9 mouse cellular contexts compared by ENCODE assay signal in the genomic region with DNA sequence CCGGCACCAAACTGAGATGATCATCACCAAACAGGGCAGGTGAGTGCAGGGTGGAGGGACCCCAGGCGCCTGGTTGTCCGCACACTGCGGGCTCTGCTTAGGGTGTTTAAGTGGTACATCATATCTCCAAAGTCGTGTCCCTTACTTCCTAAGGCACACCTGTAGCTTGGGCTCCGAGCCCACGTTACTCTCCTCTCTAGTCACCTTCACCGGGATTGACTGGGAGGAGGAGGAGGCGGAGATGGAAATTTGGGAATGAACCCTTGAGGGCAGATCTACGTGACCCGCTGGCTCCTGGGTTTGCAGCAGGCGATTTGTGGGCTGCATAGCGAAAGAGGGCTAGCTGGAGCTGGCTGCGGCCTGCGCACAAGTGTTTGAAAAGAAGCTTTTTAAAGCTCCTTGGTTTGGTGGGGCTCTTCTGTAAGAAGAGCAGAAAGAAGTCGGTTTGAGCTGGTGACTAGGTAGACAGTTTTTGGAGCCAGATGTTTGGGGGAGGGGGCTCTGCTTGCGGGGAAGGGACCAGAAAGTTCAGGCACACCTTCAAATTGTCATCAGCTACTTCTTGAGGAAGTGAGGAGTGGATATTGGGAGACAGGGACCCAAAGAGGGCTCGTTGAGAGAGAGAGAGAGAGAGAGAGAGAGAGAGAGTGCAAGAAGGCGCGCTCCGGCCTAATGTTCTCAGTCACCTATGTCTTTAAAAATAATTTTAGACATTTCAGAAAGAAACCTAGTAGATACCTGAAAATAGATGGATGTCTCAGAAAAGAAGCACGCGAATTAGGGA. TPM values are rescaled to one million over a fixed set of nuclear protein-coding genes. Genes with fewer than 3 reads are reported as not detected.
DNase-seq lines count a peak whose midpoint lies in the region; ATAC-seq lines count a peak whose summit lies in the region.
"Had no signal": no experiment of that assay in that cellular context is flagged by ENCODE, and none has a peak within 500 bp of the region (broad histone marks: within the 10 kb centered on the region; RNA-seq: fewer than 3 reads in every experiment).

No protein-coding gene starts in this region.

- H3K4me3 ChIP-seq in lung, embryonic 15.5 days = peak overlapping the region; percentile 43; the same call in 1 of the 2 replicates
- H3K4me3 ChIP-seq in forebrain, embryonic 14.5 days (ENCODE audit: low read depth, low read length) = peak overlapping the region; percentile 47
- H3K4me3 ChIP-seq in limb, embryonic 13.5 days = peak overlapping the region; percentile 48
- H3K4me3 ChIP-seq in stomach, embryonic 14.5 days (ENCODE audit: low read depth, low read length) = no peak overlapping the region

- no peaks in the 10 kb centered on the region for H3K36me3 ChIP-seq in lung, embryonic 15.5 days
- H3K36me3 ChIP-seq in forebrain, embryonic 14.5 days (ENCODE audit: control insufficient read depth, insufficient read depth, low read length) = no peaks in the 10 kb centered on the region
- H3K36me3 ChIP-seq in limb, embryonic 13.5 days = no peaks in the 10 kb centered on the region
- no peaks in the 10 kb centered on the region for H3K36me3 ChIP-seq in stomach, embryonic 14.5 days (ENCODE audit: control insufficient read depth, insufficient read depth, low read length)

- no peak for DNase-seq in lung, adult 18-20 months
- DNase-seq in forebrain, embryonic 14.5 days (ENCODE audit: low spot score) = no peak
- no peak for DNase-seq in adipocyte (ENCODE audit: low spot score)

- ATAC-seq in lung, embryonic 15.5 days (ENCODE audit: borderline replicate concordance, extremely low read depth, low FRiP score, low TSS enrichment) = peak; percentile 20; the same call in 1 of the 2 replicates
- ATAC-seq in forebrain, embryonic 14.5 days = no peak
- no peak for ATAC-seq in limb, embryonic 13.5 days (ENCODE audit: low FRiP score, low read depth)
- no peak for ATAC-seq in stomach, embryonic 14.5 days (ENCODE audit: insufficient number of reproducible peaks, insufficient read depth, low FRiP score, low read depth)
- no peak for ATAC-seq in cerebellum, adult (ENCODE audit: insufficient number of reproducible peaks, low FRiP score, low TSS enrichment)
- no peak for ATAC-seq in monocyte, adult 5-6 weeks (replicated peaks; ENCODE audit: insufficient number of reproducible peaks, low FRiP score, low TSS enrichment, poor library complexity, severe bottlenecking)

- WGBS in lung, embryonic 15.5 days = 5% methylated on average over 23 of the region's 23 CpGs
- WGBS in forebrain, embryonic 14.5 days = 3% methylated on average over 23 of the region's 23 CpGs
- WGBS in limb, embryonic 13.5 days = 4% methylated on average over 23 of the region's 23 CpGs
- 3% methylated on average over 23 of the region's 23 CpGs for WGBS in stomach, embryonic 14.5 days

- H3K9ac ChIP-seq in lung, embryonic 15.5 days = no peak overlapping the region
- peak overlapping the region; percentile 68 for H3K9ac ChIP-seq in forebrain, embryonic 14.5 days (ENCODE audit: low read length)
- H3K9ac ChIP-seq in limb, embryonic 13.5 days = no peak overlapping the region
- no peak overlapping the region for H3K9ac ChIP-seq in stomach, embryonic 14.5 days (replicated peaks; ENCODE audit: low read depth, low read length)

- peaks cover 22% of the 10 kb centered on the region for H3K4me1 ChIP-seq in lung, embryonic 15.5 days
- peaks cover 14% of the 10 kb centered on the region for H3K4me1 ChIP-seq in forebrain, embryonic 14.5 days (ENCODE audit: control insufficient read depth, insufficient read depth, low read length)
- H3K4me1 ChIP-seq in limb, embryonic 13.5 days = peaks cover 35% of the 10 kb centered on the region
- peaks cover 9% of the 10 kb centered on the region; the same call in 1 of the 2 replicates for H3K4me1 ChIP-seq in stomach, embryonic 14.5 days (ENCODE audit: control insufficient read depth, insufficient read depth, low read length)

- peak overlapping the region; percentile 82 for H3K4me2 ChIP-seq in lung, embryonic 15.5 days
- H3K4me2 ChIP-seq in forebrain, embryonic 14.5 days (ENCODE audit: low read length) = peak overlapping the region; percentile 60
- H3K4me2 ChIP-seq in limb, embryonic 13.5 days (replicated peaks) = peak overlapping the region; percentile 74
- H3K4me2 ChIP-seq in stomach, embryonic 14.5 days (replicated peaks; ENCODE audit: low read depth, low read length) = peak overlapping the region; percentile 64; the same call in 1 of the 2 replicates

- H3K27ac ChIP-seq in lung, embryonic 15.5 days = no peak overlapping the region
- peak overlapping the region; percentile 63; the same call in 1 of the 2 replicates for H3K27ac ChIP-seq in forebrain, embryonic 14.5 days (ENCODE audit: low read depth, low read length)
- H3K27ac ChIP-seq in limb, embryonic 13.5 days = no peak overlapping the region
- H3K27ac ChIP-seq in stomach, embryonic 14.5 days (ENCODE audit: low read length) = no peak overlapping the region

- no peaks in the 10 kb centered on the region for H3K9me3 ChIP-seq in lung, embryonic 15.5 days
- H3K9me3 ChIP-seq in forebrain, embryonic 14.5 days (replicated peaks; ENCODE audit: control insufficient read depth, low read length) = no peaks in the 10 kb centered on the region
- no peaks in the 10 kb centered on the region for H3K9me3 ChIP-seq in limb, embryonic 13.5 days
- no peaks in the 10 kb centered on the region for H3K9me3 ChIP-seq in stomach, embryonic 14.5 days (ENCODE audit: control insufficient read depth, low read depth, low read length)

- H3K27me3 ChIP-seq in lung, embryonic 15.5 days = peaks cover 99% of the 10 kb centered on the region
- H3K27me3 ChIP-seq in forebrain, embryonic 14.5 days (replicated peaks; ENCODE audit: control insufficient read depth, insufficient read depth, low read length) = peaks cover 69% of the 10 kb centered on the region
- peaks cover 97% of the 10 kb centered on the region for H3K27me3 ChIP-seq in limb, embryonic 13.5 days
- H3K27me3 ChIP-seq in stomach, embryonic 14.5 days (ENCODE audit: control insufficient read depth, insufficient read depth, low read length) = peaks cover 76% of the 10 kb centered on the region

RNA-seq across cellular contexts. Expression of gene Eomes, which starts 1.7 kb away (rescaled TPM):
- polyA plus RNA-seq in lung, embryonic 15.5 days (2015; fragmentation: Nextera tagmentation; extraction: Ambion mirVana) = 0.08 TPM in 1 of 2 replicates, not detected in the other
- 22.9 and 24.1 TPM in 2 replicates for polyA plus RNA-seq in forebrain, embryonic 14.5 days (2014; fragmentation: Nextera tagmentation; extraction: Ambion mirVana)
- 0.28 and 0.71 TPM in 2 replicates for polyA plus RNA-seq in limb, embryonic 13.5 days (2015; fragmentation: Nextera tagmentation; extraction: Ambion mirVana)
- 0.22 TPM in 1 of 2 replicates, not detected in the other for polyA plus RNA-seq in stomach, embryonic 14.5 days (2014; fragmentation: Nextera tagmentation; extraction: Ambion mirVana)
- 47.6 to 167 TPM (median 48.0 TPM) in 3 replicates for total RNA-seq in monocyte, adult 5-6 weeks (2017)
- total RNA-seq: heart, postnatal 25 days had no signal

RNA-seq across cellular contexts. Expression of gene Golga4, which starts 26.4 kb away (rescaled TPM):
- 39.2 and 43.5 TPM in 2 replicates for polyA plus RNA-seq in lung, embryonic 15.5 days (2015; fragmentation: Nextera tagmentation; extraction: Ambion mirVana)
- 28.5 and 41.2 TPM in 2 replicates for polyA plus RNA-seq in forebrain, embryonic 14.5 days (2014; fragmentation: Nextera tagmentation; extraction: Ambion mirVana)
- 52.0 and 56.0 TPM in 2 replicates for polyA plus RNA-seq in limb, embryonic 13.5 days (2015; fragmentation: Nextera tagmentation; extraction: Ambion mirVana)
- polyA plus RNA-seq in stomach, embryonic 14.5 days (2014; fragmentation: Nextera tagmentation; extraction: Ambion mirVana) = 70.8 and 73.4 TPM in 2 replicates
- total RNA-seq in monocyte, adult 5-6 weeks (2017) = 97.5 to 187 TPM (median 99.7 TPM) in 3 replicates

Comparison
In these comparisons a context has a peak if more than half of its experiments do, and no peak if none do; other contexts are left out.
1. RNA of gene Eomes, which starts 1.7 kb away (polyA plus RNA-seq): 22.9 to 24.1 TPM in forebrain, embryonic 14.5 days; 0.28 to 0.71 TPM in limb, embryonic 13.5 days, 0.22 TPM in stomach, embryonic 14.5 days and 0.08 TPM in lung, embryonic 15.5 days; every median in the first group is over 10 times any median in the second.
2. Peak in every context shown above with its lines, with median percentiles within 50 percentile points of each other: H3K4me2 ChIP-seq.